Mouse (Mus musculus): Measurements from ENCODE around the gene Rab3il1. TPM values are rescaled to one million over a fixed set of nuclear protein-coding genes. Genes with fewer than 3 reads are reported as not detected.
A peak's percentile ranks its signal among the peaks of the same experiment; 100 is the strongest.

Gene Rab3il1
- total and polyA plus RNA-seq, 3 experiments, result 0.04 TPM; not detected in 2

DNA sequence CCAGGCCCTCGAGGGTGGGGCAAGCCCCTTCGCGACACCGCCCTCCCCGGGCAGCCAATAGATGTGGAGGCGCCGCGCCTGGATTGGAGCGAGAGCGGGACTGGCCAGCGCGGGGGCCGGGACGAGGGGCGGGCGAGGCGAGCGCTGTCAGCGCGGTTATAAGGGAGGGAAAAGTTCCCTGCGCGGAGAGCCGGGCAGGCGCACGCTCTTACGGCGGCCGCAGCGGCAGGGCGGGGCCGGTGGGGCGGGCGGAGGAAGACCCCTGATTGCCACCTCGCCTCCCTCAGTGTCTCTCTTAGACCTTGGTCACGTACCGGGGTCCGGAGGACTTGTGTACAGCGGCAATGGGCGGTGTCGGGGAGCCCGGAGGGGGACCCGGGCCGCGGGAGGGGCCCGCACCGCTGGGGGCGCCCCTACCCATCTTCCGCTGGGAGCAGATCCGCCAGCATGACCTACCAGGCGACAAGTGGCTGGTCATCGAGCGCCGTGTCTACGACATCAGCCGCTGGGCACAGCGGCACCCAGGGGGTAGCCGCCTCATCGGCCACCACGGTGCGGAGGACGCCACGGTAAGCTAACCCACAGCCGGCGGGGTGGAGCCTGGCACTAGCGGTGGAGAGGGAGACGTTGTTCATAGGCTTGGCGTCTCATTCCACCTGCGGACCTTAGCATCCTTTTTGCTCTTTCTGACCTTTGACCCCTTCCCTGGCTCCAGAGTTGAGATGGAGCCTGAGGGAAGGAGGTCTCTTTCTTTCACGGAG is 40.1 kb downstream of the Rab3il1 start, which contains the start of gene Fads3:
Gene Fads3, plus strand, starts transcription at position 182 of the 761 bp plus-strand sequence.
- peaks cover 0 to 4% of the 10 kb centered on the region in 2 experiments; a peak in 2 of 4 replicates for H3K4me1 ChIP-seq (ENCODE audit: control insufficient read depth in 1 of 2, insufficient read depth in 2 of 2)

DNA sequence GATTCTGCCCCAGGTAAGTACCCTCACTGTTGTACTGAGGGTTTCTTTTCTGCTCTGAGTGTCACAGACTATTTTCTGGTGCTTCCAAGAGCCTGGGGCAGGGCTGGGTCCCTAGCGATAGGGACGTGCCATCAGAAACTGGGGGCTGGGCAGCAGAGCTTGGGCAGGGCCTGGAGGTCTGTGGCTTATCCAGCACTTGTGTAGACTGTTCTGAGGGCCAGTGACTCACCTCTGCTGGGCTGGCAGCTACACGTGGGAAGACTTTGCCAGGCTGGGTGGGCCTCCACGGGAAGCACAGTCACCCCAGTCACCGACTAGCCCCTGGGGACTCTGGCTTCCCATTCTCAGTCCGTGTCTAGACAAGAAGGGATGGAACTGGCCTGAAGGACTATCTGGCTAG is 40.8 kb downstream of the Rab3il1 start:
- H3K9me3 ChIP-seq (replicated peaks; ENCODE audit: low read length), result peaks cover 4% of the 10 kb centered on the region
- H3K4me3 ChIP-seq (replicated peaks in 1 of 3; ENCODE audit: low read depth in 2 of 3, low read length in 2 of 3, poor library complexity in 1 of 3), result no peak overlapping the region
- no peaks in the 10 kb centered on the region for H3K36me3 ChIP-seq (replicated peaks in 1 of 2; ENCODE audit: control insufficient read depth in 1 of 2, insufficient read depth in 1 of 2, low read length in 1 of 2)
- peaks cover 5 to 10% of the 10 kb centered on the region in 2 experiments; a peak in 3 of 4 replicates for H3K4me1 ChIP-seq (ENCODE audit: control insufficient read depth in 1 of 2, insufficient read depth in 2 of 2)
- dilution Hi-C loops (cut with MboI; ENCODE audit: extremely low pct_ligation_motif_present, extremely low pct_unique_long_range_greater_than_20kb, low sequenced_read_pairs) (no loop called here), in situ Hi-C loops (cut with MboI; ENCODE audit: low pct_ligation_motif_present, low pct_unique_long_range_greater_than_20kb, low sequenced_read_pairs) (no loop called here)
- no peak overlapping the region for H3K4me2 ChIP-seq (ENCODE audit: insufficient read depth, low read depth, poor library complexity, severe bottlenecking)
- peaks cover 7% of the 10 kb centered on the region for H3K27me3 ChIP-seq (replicated peaks)
- H3K9ac ChIP-seq (ENCODE audit: insufficient read depth, low read depth), result no peak overlapping the region
- no peaks in the 10 kb centered on the region for H3K79me2 ChIP-seq (replicated peaks; ENCODE audit: control insufficient read depth, extremely low read depth, insufficient read depth, poor library complexity, severe bottlenecking)
- no peak overlapping the region for H3K27ac ChIP-seq (ENCODE audit: insufficient read depth, low read depth)
- TF ChIP-seq UBTF (IDR thresholded peaks at IDR 0.05; ENCODE audit: low read depth, low read length) (no peak), POLR2A (IDR thresholded peaks at IDR 0.05; ENCODE audit: low read depth, low read length) (no peak), SIN3A (IDR thresholded peaks at IDR 0.05; ENCODE audit: low read length) (no peak), TBP (conservative IDR thresholded peaks at IDR 0.05; ENCODE audit: low read depth, low read length) (no peak), CHD1 (IDR thresholded peaks at IDR 0.05; ENCODE audit: low read depth, low read length) (no peak), JUND (conservative IDR thresholded peaks at IDR 0.05; ENCODE audit: low read depth, low read length) (no peak), USF2 (conservative IDR thresholded peaks at IDR 0.05; ENCODE audit: low read depth, low read length) (no peak), IRF4 (IDR thresholded peaks at IDR 0.05; ENCODE audit: low read depth, low read length) (no peak), ZNF384 (IDR thresholded peaks at IDR 0.05; ENCODE audit: low read depth, low read length) (no peak), MYC (IDR thresholded peaks at IDR 0.05; ENCODE audit: low read depth, low read length) (no peak), ZC3H11A (IDR thresholded peaks at IDR 0.05; ENCODE audit: low read depth, low read length) (no peak), MEF2A (IDR thresholded peaks at IDR 0.05; ENCODE audit: borderline replicate concordance, low read depth, low read length) (no peak), USF1 (IDR thresholded peaks at IDR 0.05; ENCODE audit: low read depth, low read length) (no peak), CTCF (conservative IDR thresholded peaks at IDR 0.05 in 1 of 2, IDR thresholded peaks at IDR 0.05 in 1 of 2; ENCODE audit: low read depth in 2 of 2, low read length in 2 of 2) (no peak), NRF1 (IDR thresholded peaks at IDR 0.05; ENCODE audit: low read depth, low read length) (no peak)
- DNase-seq (ENCODE audit: extremely low read depth), result no peak

More for the DNA sequence above, 40.1 kb downstream of the Rab3il1 start, which contains the start of gene Fads3:
- no peak for DNase-seq (ENCODE audit: extremely low read depth)
- no peak within 1 kb of the TSS for H3K9ac ChIP-seq (ENCODE audit: insufficient read depth, low read depth)
- peak within 1 kb of the TSS in 1 of 3 experiments; percentile 47 for H3K4me3 ChIP-seq (replicated peaks in 1 of 3; ENCODE audit: low read depth in 2 of 3, low read length in 2 of 3, poor library complexity in 1 of 3)
- peaks cover 11% of the 10 kb centered on the region for H3K27me3 ChIP-seq (replicated peaks)
- in situ Hi-C loops (cut with MboI; ENCODE audit: low pct_ligation_motif_present, low pct_unique_long_range_greater_than_20kb, low sequenced_read_pairs), result no loop called here
- no peaks in the 10 kb centered on the region for H3K36me3 ChIP-seq (replicated peaks in 1 of 2; ENCODE audit: control insufficient read depth in 1 of 2, insufficient read depth in 1 of 2, low read length in 1 of 2)
- dilution Hi-C loops (cut with MboI; ENCODE audit: extremely low pct_ligation_motif_present, extremely low pct_unique_long_range_greater_than_20kb, low sequenced_read_pairs), result no loop called here
- no peak within 1 kb of the TSS for H3K27ac ChIP-seq (ENCODE audit: insufficient read depth, low read depth)
- H3K9me3 ChIP-seq (replicated peaks; ENCODE audit: low read length), result peaks cover 4% of the 10 kb centered on the region
- no peak for TF ChIP-seq MYC (IDR thresholded peaks at IDR 0.05; ENCODE audit: low read depth, low read length)
- TF ChIP-seq ZMIZ1 (IDR thresholded peaks at IDR 0.05; ENCODE audit: low read depth, low read length), result no peak
- no peak for TF ChIP-seq RAD21 (IDR thresholded peaks at IDR 0.05; ENCODE audit: low read depth, low read length)
- no peak for TF ChIP-seq CTCF (conservative IDR thresholded peaks at IDR 0.05 in 1 of 2, IDR thresholded peaks at IDR 0.05 in 1 of 2; ENCODE audit: low read depth in 2 of 2, low read length in 2 of 2)
- TF ChIP-seq USF2 (conservative IDR thresholded peaks at IDR 0.05; ENCODE audit: low read depth, low read length), result no peak
- no peak for TF ChIP-seq CHD2 (IDR thresholded peaks at IDR 0.05; ENCODE audit: low read length)
- no peak for TF ChIP-seq UBTF (IDR thresholded peaks at IDR 0.05; ENCODE audit: low read depth, low read length)
- TF ChIP-seq NRF1 (IDR thresholded peaks at IDR 0.05; ENCODE audit: low read depth, low read length), result no peak
- no peak for TF ChIP-seq ELF1 (IDR thresholded peaks at IDR 0.05; ENCODE audit: low read depth, low read length)
- no peak for TF ChIP-seq TBP (conservative IDR thresholded peaks at IDR 0.05; ENCODE audit: low read depth, low read length)
- no peak for TF ChIP-seq TCF12 (IDR thresholded peaks at IDR 0.05; ENCODE audit: low read depth, low read length)
- no peak for TF ChIP-seq SIN3A (IDR thresholded peaks at IDR 0.05; ENCODE audit: low read length)
- TF ChIP-seq MAFK (IDR thresholded peaks at IDR 0.05; ENCODE audit: insufficient replicate concordance, low read length), result no peak
- no peak for TF ChIP-seq BHLHE40 (IDR thresholded peaks at IDR 0.05; ENCODE audit: low read depth, low read length)
- no peak for TF ChIP-seq HCFC1 (IDR thresholded peaks at IDR 0.05; ENCODE audit: low read depth, low read length)
- no peak for TF ChIP-seq ZNF384 (IDR thresholded peaks at IDR 0.05; ENCODE audit: low read depth, low read length)
- TF ChIP-seq ZKSCAN1 (IDR thresholded peaks at IDR 0.05; ENCODE audit: borderline replicate concordance, low read depth, low read length), result no peak
- TF ChIP-seq SMC3 (IDR thresholded peaks at IDR 0.05; ENCODE audit: low read depth, low read length), result no peak
- TF ChIP-seq MEF2A (IDR thresholded peaks at IDR 0.05; ENCODE audit: borderline replicate concordance, low read depth, low read length), result no peak
- H3K79me2 ChIP-seq (replicated peaks; ENCODE audit: control insufficient read depth, extremely low read depth, insufficient read depth, poor library complexity, severe bottlenecking), result no peaks in the 10 kb centered on the region
- H3K4me2 ChIP-seq (ENCODE audit: insufficient read depth, low read depth, poor library complexity, severe bottlenecking), result peak within 1 kb of the TSS; percentile 67
